Mouse (Mus musculus): ENCODE measurements around the gene Ypel3. TPM values are rescaled to one million over a fixed set of nuclear protein-coding genes. Genes with fewer than 3 reads are reported as not detected.
A peak's percentile ranks its signal among the peaks of the same experiment; 100 is the strongest.

Ypel3 gene
- polyA plus RNA-seq, 1 experiment from 2014 or later = 218 TPM

GRCm38 (mm10) chr7:126800269-126801056 is 23.7 kb downstream of the Ypel3 start:
- Histone ChIP-seq H3K4me3 (replicated peaks; ENCODE audit: low read depth, low read length) (peak overlapping the region; percentile 79), H3K36me3 (ENCODE audit: control insufficient read depth, insufficient read depth, low read length) (peaks cover 17% of the 10 kb centered on the region), H3K9me3 (ENCODE audit: control insufficient read depth, low read length) (no peaks in the 10 kb centered on the region), H3K27me3 (ENCODE audit: control insufficient read depth, insufficient read depth, low read length) (no peaks in the 10 kb centered on the region), H3K9ac (replicated peaks; ENCODE audit: low read length) (peak overlapping the region; percentile 72), H3K4me2 (ENCODE audit: low read length) (peak overlapping the region; percentile 84), H3K4me1 (ENCODE audit: control insufficient read depth, insufficient read depth, low read length) (peaks cover 24% of the 10 kb centered on the region), H3K27ac (replicated peaks; ENCODE audit: low read depth, low read length) (peak overlapping the region; percentile 96)
- DNase-seq = no peak
- no peak for ATAC-seq (ENCODE audit: low FRiP score, low TSS enrichment)
- 53% methylated on average over 5 of the region's 5 CpGs for WGBS

- DNase-seq = no peak
- WGBS = 97% methylated on average over 16 of the region's 16 CpGs
- no peak overlapping the region for H3K27ac ChIP-seq (replicated peaks; ENCODE audit: low read depth, low read length)
- H3K36me3 ChIP-seq (ENCODE audit: control insufficient read depth, insufficient read depth, low read length) = peaks cover 11% of the 10 kb centered on the region
- no peaks in the 10 kb centered on the region for H3K27me3 ChIP-seq (ENCODE audit: control insufficient read depth, insufficient read depth, low read length)
- H3K4me2 ChIP-seq (ENCODE audit: low read length) = no peak overlapping the region
- no peak for ATAC-seq (ENCODE audit: low FRiP score, low TSS enrichment)
- H3K4me1 ChIP-seq (ENCODE audit: control insufficient read depth, insufficient read depth, low read length) = peaks cover 24% of the 10 kb centered on the region
- H3K4me3 ChIP-seq (replicated peaks; ENCODE audit: low read depth, low read length) = no peak overlapping the region
- H3K9me3 ChIP-seq (ENCODE audit: control insufficient read depth, low read length) = no peaks in the 10 kb centered on the region
- no peak overlapping the region for H3K9ac ChIP-seq (replicated peaks; ENCODE audit: low read length)
These were observed 24.3 kb downstream of the Ypel3 start for GRCm38 (mm10) chr7:126801057-126801422.

GRCm38 (mm10) chr7:126802134-126802889 is 25.6 kb downstream of the Ypel3 start:
- Histone ChIP-seq H3K4me2 (ENCODE audit: low read length) (no peak overlapping the region), H3K27ac (replicated peaks; ENCODE audit: low read depth, low read length) (no peak overlapping the region), H3K4me1 (ENCODE audit: control insufficient read depth, insufficient read depth, low read length) (peaks cover 18% of the 10 kb centered on the region), H3K36me3 (ENCODE audit: control insufficient read depth, insufficient read depth, low read length) (no peaks in the 10 kb centered on the region), H3K9me3 (ENCODE audit: control insufficient read depth, low read length) (no peaks in the 10 kb centered on the region), H3K4me3 (replicated peaks; ENCODE audit: low read depth, low read length) (no peak overlapping the region), H3K27me3 (ENCODE audit: control insufficient read depth, insufficient read depth, low read length) (no peaks in the 10 kb centered on the region), H3K9ac (replicated peaks; ENCODE audit: low read length) (no peak overlapping the region)
- WGBS = 93% methylated on average over 11 of the region's 11 CpGs
- ATAC-seq (ENCODE audit: low FRiP score, low TSS enrichment) = no peak
- DNase-seq = no peak

- Histone ChIP-seq H3K27ac (replicated peaks; ENCODE audit: low read depth, low read length) (no peak overlapping the region), H3K36me3 (ENCODE audit: control insufficient read depth, insufficient read depth, low read length) (no peaks in the 10 kb centered on the region), H3K4me1 (ENCODE audit: control insufficient read depth, insufficient read depth, low read length) (peaks cover 14% of the 10 kb centered on the region), H3K9ac (replicated peaks; ENCODE audit: low read length) (no peak overlapping the region), H3K4me2 (ENCODE audit: low read length) (no peak overlapping the region), H3K27me3 (ENCODE audit: control insufficient read depth, insufficient read depth, low read length) (no peaks in the 10 kb centered on the region), H3K4me3 (replicated peaks; ENCODE audit: low read depth, low read length) (no peak overlapping the region), H3K9me3 (ENCODE audit: control insufficient read depth, low read length) (no peaks in the 10 kb centered on the region)
- ATAC-seq (ENCODE audit: low FRiP score, low TSS enrichment) (no peak), DNase-seq (no peak)
- 95% methylated on average over 6 of the region's 6 CpGs for WGBS
These were observed 26.4 kb downstream of the Ypel3 start for GRCm38 (mm10) chr7:126803181-126803580.

GRCm38 (mm10) chr7:126803751-126804150 is 27.0 kb downstream of the Ypel3 start:
- H3K27ac ChIP-seq (replicated peaks; ENCODE audit: low read depth, low read length) = no peak overlapping the region
- H3K4me1 ChIP-seq (ENCODE audit: control insufficient read depth, insufficient read depth, low read length) = peaks cover 17% of the 10 kb centered on the region
- DNase-seq (no peak), ATAC-seq (ENCODE audit: low FRiP score, low TSS enrichment) (no peak)
- no peak overlapping the region for H3K4me3 ChIP-seq (replicated peaks; ENCODE audit: low read depth, low read length)
- H3K9ac ChIP-seq (replicated peaks; ENCODE audit: low read length) = no peak overlapping the region
- H3K9me3 ChIP-seq (ENCODE audit: control insufficient read depth, low read length) = no peaks in the 10 kb centered on the region
- no peak overlapping the region for H3K4me2 ChIP-seq (ENCODE audit: low read length)
- no peaks in the 10 kb centered on the region for H3K36me3 ChIP-seq (ENCODE audit: control insufficient read depth, insufficient read depth, low read length)
- no peaks in the 10 kb centered on the region for H3K27me3 ChIP-seq (ENCODE audit: control insufficient read depth, insufficient read depth, low read length)

- H3K4me3 ChIP-seq (replicated peaks; ENCODE audit: low read depth, low read length) = no peak overlapping the region
- H3K9ac ChIP-seq (replicated peaks; ENCODE audit: low read length) = no peak overlapping the region
- no peaks in the 10 kb centered on the region for H3K27me3 ChIP-seq (ENCODE audit: control insufficient read depth, insufficient read depth, low read length)
- H3K36me3 ChIP-seq (ENCODE audit: control insufficient read depth, insufficient read depth, low read length) = no peaks in the 10 kb centered on the region
- H3K4me2 ChIP-seq (ENCODE audit: low read length) = no peak overlapping the region
- no peak for DNase-seq
- 93% methylated on average over 6 of the region's 6 CpGs for WGBS
- no peaks in the 10 kb centered on the region for H3K9me3 ChIP-seq (ENCODE audit: control insufficient read depth, low read length)
- no peak for ATAC-seq (ENCODE audit: low FRiP score, low TSS enrichment)
- no peak overlapping the region for H3K27ac ChIP-seq (replicated peaks; ENCODE audit: low read depth, low read length)
- peaks cover 13% of the 10 kb centered on the region for H3K4me1 ChIP-seq (ENCODE audit: control insufficient read depth, insufficient read depth, low read length)
These were observed 30.2 kb downstream of the Ypel3 start for GRCm38 (mm10) chr7:126806956-126807355.

- Histone ChIP-seq H3K27me3 (ENCODE audit: control insufficient read depth, insufficient read depth, low read length) (no peaks in the 10 kb centered on the region), H3K9me3 (ENCODE audit: control insufficient read depth, low read length) (no peaks in the 10 kb centered on the region), H3K27ac (replicated peaks; ENCODE audit: low read depth, low read length) (no peak overlapping the region), H3K36me3 (ENCODE audit: control insufficient read depth, insufficient read depth, low read length) (no peaks in the 10 kb centered on the region), H3K4me3 (replicated peaks; ENCODE audit: low read depth, low read length) (no peak overlapping the region), H3K9ac (replicated peaks; ENCODE audit: low read length) (no peak overlapping the region), H3K4me2 (ENCODE audit: low read length) (no peak overlapping the region), H3K4me1 (ENCODE audit: control insufficient read depth, insufficient read depth, low read length) (peaks cover 13% of the 10 kb centered on the region)
- 72% methylated on average over 4 of the region's 4 CpGs for WGBS
- DNase-seq (no peak), ATAC-seq (ENCODE audit: low FRiP score, low TSS enrichment) (no peak)
These were observed 30.6 kb downstream of the Ypel3 start for GRCm38 (mm10) chr7:126807405-126807804.

- ATAC-seq (ENCODE audit: low FRiP score, low TSS enrichment) (peak; percentile 91), DNase-seq (peak; percentile 92)
- peak overlapping the region; percentile 68 for H3K4me3 ChIP-seq (replicated peaks; ENCODE audit: low read depth, low read length)
- no peaks in the 10 kb centered on the region for H3K9me3 ChIP-seq (ENCODE audit: control insufficient read depth, low read length)
- WGBS = under 1% methylated on average over 43 of the region's 43 CpGs
- H3K4me1 ChIP-seq (ENCODE audit: control insufficient read depth, insufficient read depth, low read length) = peaks cover 13% of the 10 kb centered on the region
- H3K36me3 ChIP-seq (ENCODE audit: control insufficient read depth, insufficient read depth, low read length) = no peaks in the 10 kb centered on the region
- H3K27ac ChIP-seq (replicated peaks; ENCODE audit: low read depth, low read length) = peak overlapping the region; percentile 66
- H3K27me3 ChIP-seq (ENCODE audit: control insufficient read depth, insufficient read depth, low read length) = no peaks in the 10 kb centered on the region
- H3K4me2 ChIP-seq (ENCODE audit: low read length) = peak overlapping the region; percentile 89
- H3K9ac ChIP-seq (replicated peaks; ENCODE audit: low read length) = peak overlapping the region; percentile 74
These were observed 32.1 kb downstream of the Ypel3 start for GRCm38 (mm10) chr7:126808703-126809455.

Measured in midbrain, embryonic 14.5 days (tissue).